Mouse (Mus musculus): Measurements from ENCODE around the gene Snx19. TPM values are rescaled to one million over a fixed set of nuclear protein-coding genes. Genes with fewer than 3 reads are reported as not detected.

Gene Snx19
- polyA plus RNA-seq, 1 experiment from 2014 or later: 14.1 TPM

GRCm38 (mm10) chr9:30431909-30432308 lies 5.0 kb downstream of the Snx19 start:
- Histone ChIP-seq H3K9ac (ENCODE audit: low read depth, low read length) (no peak overlapping the region), H3K4me3 (replicated peaks; ENCODE audit: low read depth, low read length) (no peak overlapping the region), H3K4me1 (replicated peaks; ENCODE audit: insufficient read depth, low read length) (peaks cover 10% of the 10 kb centered on the region; the same call in 1 of the 2 replicates), H3K27ac (no peak overlapping the region), H3K9me3 (replicated peaks; ENCODE audit: low read length) (no peaks in the 10 kb centered on the region), H3K36me3 (ENCODE audit: insufficient read depth, low read length) (peaks cover 37% of the 10 kb centered on the region), H3K4me2 (ENCODE audit: low read length) (no peak overlapping the region), H3K27me3 (ENCODE audit: insufficient read depth, low read length) (no peaks in the 10 kb centered on the region)
- WGBS: 92% methylated on average over 11 of the region's 11 CpGs
- no peak for ATAC-seq (replicated peaks; ENCODE audit: low FRiP score, low read depth)
- no peak for DNase-seq (ENCODE audit: low spot score)
- TF ChIP-seq CTCF (IDR thresholded peaks at IDR 0.05; ENCODE audit: low read depth): no peak

GRCm38 (mm10) chr9:30433914-30434313 lies 7.0 kb downstream of the Snx19 start:
- no peak overlapping the region for H3K9ac ChIP-seq (ENCODE audit: low read depth, low read length)
- H3K9me3 ChIP-seq (replicated peaks; ENCODE audit: low read length): no peaks in the 10 kb centered on the region
- DNase-seq (ENCODE audit: low spot score) (no peak), ATAC-seq (replicated peaks; ENCODE audit: low FRiP score, low read depth) (no peak)
- H3K27ac ChIP-seq: no peak overlapping the region
- 0 out of 2 replicates have a peak, but pooled peaks cover 3% of the 10 kb centered on the region for H3K4me1 ChIP-seq (replicated peaks; ENCODE audit: insufficient read depth, low read length)
- no peak overlapping the region for H3K4me2 ChIP-seq (ENCODE audit: low read length)
- no peak for TF ChIP-seq CTCF (IDR thresholded peaks at IDR 0.05; ENCODE audit: low read depth)
- H3K27me3 ChIP-seq (ENCODE audit: insufficient read depth, low read length): no peaks in the 10 kb centered on the region
- 95% methylated on average over 4 of the region's 4 CpGs for WGBS
- peaks cover 52% of the 10 kb centered on the region for H3K36me3 ChIP-seq (ENCODE audit: insufficient read depth, low read length)
- H3K4me3 ChIP-seq (replicated peaks; ENCODE audit: low read depth, low read length): no peak overlapping the region

- no peaks in the 10 kb centered on the region for H3K4me1 ChIP-seq (replicated peaks; ENCODE audit: insufficient read depth, low read length)
- no peak for ATAC-seq (replicated peaks; ENCODE audit: low FRiP score, low read depth)
- no peaks in the 10 kb centered on the region for H3K27me3 ChIP-seq (ENCODE audit: insufficient read depth, low read length)
- H3K4me2 ChIP-seq (ENCODE audit: low read length): no peak overlapping the region
- WGBS: 88% methylated on average over 8 of the region's 8 CpGs
- H3K27ac ChIP-seq: no peak overlapping the region
- peaks cover 56% of the 10 kb centered on the region for H3K36me3 ChIP-seq (ENCODE audit: insufficient read depth, low read length)
- TF ChIP-seq CTCF (IDR thresholded peaks at IDR 0.05; ENCODE audit: low read depth): no peak
- DNase-seq (ENCODE audit: low spot score): no peak
- H3K9me3 ChIP-seq (replicated peaks; ENCODE audit: low read length): no peaks in the 10 kb centered on the region
- H3K9ac ChIP-seq (ENCODE audit: low read depth, low read length): no peak overlapping the region
- H3K4me3 ChIP-seq (replicated peaks; ENCODE audit: low read depth, low read length): no peak overlapping the region
Measured at GRCm38 (mm10) chr9:30435902-30436585, 9.1 kb downstream of the Snx19 start.

- Histone ChIP-seq H3K27me3 (ENCODE audit: insufficient read depth, low read length) (no peaks in the 10 kb centered on the region), H3K4me3 (replicated peaks; ENCODE audit: low read depth, low read length) (no peak overlapping the region), H3K27ac (no peak overlapping the region), H3K9me3 (replicated peaks; ENCODE audit: low read length) (no peaks in the 10 kb centered on the region), H3K4me2 (ENCODE audit: low read length) (no peak overlapping the region), H3K36me3 (ENCODE audit: insufficient read depth, low read length) (peaks cover 49% of the 10 kb centered on the region), H3K9ac (ENCODE audit: low read depth, low read length) (no peak overlapping the region), H3K4me1 (replicated peaks; ENCODE audit: insufficient read depth, low read length) (no peaks in the 10 kb centered on the region)
- WGBS: 61% methylated on average over 3 of the region's 3 CpGs
- no peak for ATAC-seq (replicated peaks; ENCODE audit: low FRiP score, low read depth)
- peak; percentile 59 for DNase-seq (ENCODE audit: low spot score)
- TF ChIP-seq CTCF (IDR thresholded peaks at IDR 0.05; ENCODE audit: low read depth): peak; percentile 84
Measured at GRCm38 (mm10) chr9:30438505-30438904, 11.6 kb downstream of the Snx19 start.

- DNase-seq (ENCODE audit: low spot score) (no peak), ATAC-seq (replicated peaks; ENCODE audit: low FRiP score, low read depth) (no peak)
- TF ChIP-seq CTCF (IDR thresholded peaks at IDR 0.05; ENCODE audit: low read depth): no peak
- Histone ChIP-seq H3K27me3 (ENCODE audit: insufficient read depth, low read length) (no peaks in the 10 kb centered on the region), H3K27ac (no peak overlapping the region), H3K4me3 (replicated peaks; ENCODE audit: low read depth, low read length) (no peak overlapping the region), H3K9ac (ENCODE audit: low read depth, low read length) (no peak overlapping the region), H3K36me3 (ENCODE audit: insufficient read depth, low read length) (peaks cover 25% of the 10 kb centered on the region), H3K4me1 (replicated peaks; ENCODE audit: insufficient read depth, low read length) (no peaks in the 10 kb centered on the region), H3K4me2 (ENCODE audit: low read length) (no peak overlapping the region), H3K9me3 (replicated peaks; ENCODE audit: low read length) (no peaks in the 10 kb centered on the region)
- 73% methylated on average over 2 of the region's 2 CpGs for WGBS
Measured at GRCm38 (mm10) chr9:30441761-30442160, 14.9 kb downstream of the Snx19 start.

GRCm38 (mm10) chr9:30445232-30446085 lies 18.6 kb downstream of the Snx19 start:
- H3K4me2 ChIP-seq (ENCODE audit: low read length): no peak overlapping the region
- H3K9ac ChIP-seq (ENCODE audit: low read depth, low read length): no peak overlapping the region
- no peaks in the 10 kb centered on the region for H3K4me1 ChIP-seq (replicated peaks; ENCODE audit: insufficient read depth, low read length)
- 48% methylated on average over 14 of the region's 14 CpGs for WGBS
- no peak for TF ChIP-seq CTCF (IDR thresholded peaks at IDR 0.05; ENCODE audit: low read depth)
- peak; percentile 79 for ATAC-seq (replicated peaks; ENCODE audit: low FRiP score, low read depth)
- no peaks in the 10 kb centered on the region for H3K27me3 ChIP-seq (ENCODE audit: insufficient read depth, low read length)
- peak overlapping the region; percentile 31; the same call in 1 of the 2 replicates for H3K27ac ChIP-seq
- H3K4me3 ChIP-seq (replicated peaks; ENCODE audit: low read depth, low read length): no peak overlapping the region
- no peaks in the 10 kb centered on the region for H3K9me3 ChIP-seq (replicated peaks; ENCODE audit: low read length)
- peak; percentile 87 for DNase-seq (ENCODE audit: low spot score)
- peaks cover 9% of the 10 kb centered on the region; the same call in 1 of the 2 replicates for H3K36me3 ChIP-seq (ENCODE audit: insufficient read depth, low read length)

All from kidney, postnatal 0 days (tissue).